Mouse (Mus musculus): ENCODE measurements around the gene Mrpl4. TPM values are rescaled to one million over a fixed set of nuclear protein-coding genes. Genes with fewer than 3 reads are reported as not detected.
A peak's percentile ranks its signal among the peaks of the same experiment; 100 is the strongest.
"Not testable (repeated sequence)": the region's sequence is repeated elsewhere in the genome, so short reads cannot be mapped to it uniquely, and the experiment has no call there.

Mrpl4 gene
- polyA plus RNA-seq, 1 experiment from 2014 or later, result 129 TPM

DNA sequence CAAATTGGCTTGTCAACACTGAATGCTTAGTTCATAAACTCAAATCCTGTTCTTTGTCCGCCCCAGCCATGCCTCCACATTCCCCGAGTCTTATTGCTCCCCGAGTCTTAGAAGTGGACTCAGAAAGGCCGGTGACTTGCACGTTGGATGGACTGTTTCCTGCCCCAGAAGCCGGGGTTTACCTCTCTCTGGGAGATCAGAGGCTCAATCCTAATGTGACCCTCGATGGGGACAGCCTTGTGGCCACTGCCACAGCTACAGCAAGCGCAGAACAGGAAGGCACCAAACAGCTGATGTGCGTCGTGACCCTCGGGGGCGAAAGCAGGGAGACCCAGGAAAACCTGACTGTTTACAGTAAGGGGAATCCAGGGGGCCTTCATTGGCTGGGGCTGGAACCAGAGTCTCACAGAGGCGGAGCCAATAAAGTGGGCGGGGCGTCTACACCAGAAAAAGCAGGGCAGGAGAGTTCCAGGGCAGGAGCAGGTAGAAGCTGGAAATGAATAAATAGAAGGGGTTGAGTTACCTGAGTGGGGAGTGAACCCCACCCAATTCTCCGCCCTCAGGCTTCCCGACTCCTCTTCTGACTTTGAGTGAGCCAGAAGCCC lies 32.0 kb downstream of the Mrpl4 start:
- 5% methylated on average over 17 of the region's 17 CpGs for WGBS
- H3K4me3 ChIP-seq (replicated peaks), result no peak overlapping the region
- H3K4me2 ChIP-seq, result 0 out of 2 replicates have a peak overlapping the region, but pooled peaks have one; percentile 13
- H3K4me1 ChIP-seq, result peaks cover 51% of the 10 kb centered on the region
- ATAC-seq (ENCODE audit: insufficient read depth, low FRiP score, low read depth), result no peak
- peaks cover 84% of the 10 kb centered on the region for H3K27me3 ChIP-seq (replicated peaks)
- no peak overlapping the region for H3K27ac ChIP-seq
- no peaks in the 10 kb centered on the region for H3K9me3 ChIP-seq
- H3K36me3 ChIP-seq, result no peaks in the 10 kb centered on the region
- H3K9ac ChIP-seq, result no peak overlapping the region

DNA sequence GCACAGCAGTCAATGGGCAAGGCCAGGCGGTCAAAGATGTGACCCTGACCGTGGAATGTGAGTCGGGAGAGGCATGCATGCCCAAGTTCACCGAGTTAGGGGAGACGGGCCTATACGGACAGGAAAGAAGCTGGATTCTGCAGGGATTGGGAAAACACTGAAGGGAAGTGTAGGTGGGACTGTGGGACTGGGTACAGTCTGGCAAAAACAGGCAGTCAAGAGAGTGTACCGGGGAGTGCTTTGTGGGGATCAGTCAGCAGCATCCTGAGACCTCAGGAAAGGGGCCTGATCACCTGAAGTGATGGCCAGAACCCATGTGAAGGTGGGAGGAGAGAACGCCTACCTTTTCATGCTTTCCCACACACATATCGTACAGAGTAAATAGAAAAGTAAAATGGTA lies 33.0 kb downstream of the Mrpl4 start:
- peaks cover 44% of the 10 kb centered on the region for H3K4me1 ChIP-seq
- H3K9ac ChIP-seq, result no peak overlapping the region
- no peak overlapping the region for H3K4me3 ChIP-seq (replicated peaks)
- H3K36me3 ChIP-seq, result no peaks in the 10 kb centered on the region
- H3K27ac ChIP-seq, result no peak overlapping the region
- 24% methylated on average over 9 of the region's 9 CpGs for WGBS
- no peak for ATAC-seq (ENCODE audit: insufficient read depth, low FRiP score, low read depth)
- H3K27me3 ChIP-seq (replicated peaks), result peaks cover 86% of the 10 kb centered on the region
- H3K9me3 ChIP-seq, result no peaks in the 10 kb centered on the region
- H3K4me2 ChIP-seq, result no peak overlapping the region

DNA sequence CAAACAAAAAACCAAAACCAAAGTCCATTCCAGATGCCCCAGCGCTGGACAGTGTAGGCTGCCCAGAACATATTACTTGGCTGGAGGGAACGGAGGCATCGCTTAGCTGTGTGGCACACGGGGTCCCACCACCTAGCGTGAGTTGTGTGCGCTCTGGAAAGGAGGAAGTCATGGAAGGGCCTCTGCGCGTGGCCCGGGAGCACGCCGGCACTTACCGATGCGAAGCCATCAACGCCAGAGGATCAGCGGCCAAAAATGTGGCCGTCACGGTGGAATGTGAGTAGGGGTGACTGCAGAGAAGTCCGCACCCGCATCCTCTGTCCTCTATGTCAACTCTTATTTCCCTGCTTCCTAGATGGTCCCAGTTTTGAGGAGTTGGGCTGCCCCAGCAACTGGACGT lies 33.6 kb downstream of the Mrpl4 start:
- Histone ChIP-seq H3K9ac (no peak overlapping the region), H3K27me3 (replicated peaks) (peaks cover 87% of the 10 kb centered on the region), H3K9me3 (no peaks in the 10 kb centered on the region), H3K36me3 (no peaks in the 10 kb centered on the region), H3K4me2 (no peak overlapping the region), H3K4me1 (peaks cover 44% of the 10 kb centered on the region), H3K4me3 (replicated peaks) (no peak overlapping the region), H3K27ac (no peak overlapping the region)
- no peak for ATAC-seq (ENCODE audit: insufficient read depth, low FRiP score, low read depth)
- 11% methylated on average over 20 of the region's 20 CpGs for WGBS

DNA sequence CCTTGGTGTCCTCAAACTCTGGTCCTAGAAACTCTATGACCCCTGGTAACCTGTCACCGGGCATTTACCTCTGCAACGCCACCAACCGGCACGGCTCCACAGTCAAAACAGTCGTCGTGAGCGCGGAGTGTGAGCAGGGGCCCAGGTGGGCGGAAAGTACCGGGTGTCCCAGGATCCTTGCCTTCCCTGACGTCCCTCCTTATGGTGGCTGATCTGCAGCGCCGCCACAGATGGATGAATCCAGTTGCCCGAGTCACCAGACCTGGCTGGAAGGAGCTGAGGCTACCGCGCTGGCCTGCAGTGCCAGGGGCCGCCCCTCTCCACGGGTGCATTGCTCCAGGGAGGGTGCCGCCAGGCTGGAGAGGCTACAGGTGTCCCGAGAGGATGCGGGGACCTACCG lies 34.1 kb downstream of the Mrpl4 start:
- Histone ChIP-seq H3K27ac (no peak overlapping the region), H3K27me3 (replicated peaks) (peaks cover 84% of the 10 kb centered on the region), H3K36me3 (no peaks in the 10 kb centered on the region), H3K4me3 (replicated peaks) (no peak overlapping the region), H3K4me2 (no peak overlapping the region), H3K9me3 (no peaks in the 10 kb centered on the region), H3K4me1 (peaks cover 39% of the 10 kb centered on the region), H3K9ac (no peak overlapping the region)
- WGBS, result 5% methylated on average over 22 of the region's 22 CpGs
- no peak for ATAC-seq (ENCODE audit: insufficient read depth, low FRiP score, low read depth)

DNA sequence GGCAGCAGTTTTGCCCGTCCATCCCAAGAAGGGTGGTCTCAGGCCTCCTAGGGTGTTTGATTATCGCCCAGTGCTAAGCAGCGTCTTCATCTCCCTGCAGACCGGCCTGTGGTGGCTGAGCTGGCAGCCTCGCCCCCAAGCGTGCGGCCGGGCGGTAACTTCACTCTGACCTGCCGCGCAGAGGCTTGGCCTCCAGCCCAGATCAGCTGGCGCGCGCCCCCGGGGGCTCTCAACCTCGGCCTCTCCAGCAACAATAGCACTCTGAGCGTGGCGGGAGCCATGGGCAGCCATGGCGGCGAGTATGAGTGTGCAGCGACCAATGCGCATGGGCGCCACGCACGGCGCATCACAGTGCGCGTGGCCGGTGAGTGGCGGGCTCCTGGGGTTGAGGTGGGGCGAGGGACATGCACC lies 34.9 kb downstream of the Mrpl4 start:
- H3K4me2 ChIP-seq, result peak overlapping the region; percentile 62
- no peak overlapping the region for H3K27ac ChIP-seq
- ATAC-seq (ENCODE audit: insufficient read depth, low FRiP score, low read depth), result no peak
- no peaks in the 10 kb centered on the region for H3K36me3 ChIP-seq
- H3K4me3 ChIP-seq (replicated peaks), result peak overlapping the region; percentile 32
- H3K9me3 ChIP-seq, result no peaks in the 10 kb centered on the region
- peaks cover 30% of the 10 kb centered on the region for H3K4me1 ChIP-seq
- WGBS, result 3% methylated on average over 31 of the region's 31 CpGs
- no peak overlapping the region for H3K9ac ChIP-seq
- peaks cover 76% of the 10 kb centered on the region for H3K27me3 ChIP-seq (replicated peaks)

DNA sequence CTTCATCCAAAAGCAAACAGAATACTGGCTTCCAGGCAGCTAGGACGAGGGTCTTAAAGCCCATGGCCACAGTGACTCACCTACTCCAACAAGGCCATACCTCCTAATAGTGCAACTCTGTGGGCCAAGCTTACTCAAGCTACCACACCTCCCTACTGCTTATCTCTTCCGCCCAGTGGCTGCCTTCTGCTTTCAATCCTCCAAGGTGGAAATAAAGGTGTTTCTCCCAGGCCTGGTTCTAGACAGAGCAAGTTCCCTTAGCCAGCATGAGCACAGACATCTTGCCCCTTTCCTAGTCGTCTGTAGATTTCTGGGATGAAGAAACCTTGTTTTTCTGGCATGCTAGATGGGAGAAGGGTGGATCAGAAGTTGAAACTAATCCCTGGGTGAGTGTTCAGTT lies 37.2 kb downstream of the Mrpl4 start:
- H3K4me1 ChIP-seq, result peaks cover 20% of the 10 kb centered on the region
- H3K4me2 ChIP-seq, result no peak overlapping the region
- H3K27ac ChIP-seq, result no peak overlapping the region
- no peak overlapping the region for H3K9ac ChIP-seq
- no peaks in the 10 kb centered on the region for H3K9me3 ChIP-seq
- H3K4me3 ChIP-seq (replicated peaks), result no peak overlapping the region
- ATAC-seq (ENCODE audit: insufficient read depth, low FRiP score, low read depth), result no peak; the same call in 1 of the 2 replicates
- no peaks in the 10 kb centered on the region for H3K36me3 ChIP-seq
- H3K27me3 ChIP-seq (replicated peaks), result peaks cover 56% of the 10 kb centered on the region
- 72% methylated on average over 3 of the region's 3 CpGs for WGBS

DNA sequence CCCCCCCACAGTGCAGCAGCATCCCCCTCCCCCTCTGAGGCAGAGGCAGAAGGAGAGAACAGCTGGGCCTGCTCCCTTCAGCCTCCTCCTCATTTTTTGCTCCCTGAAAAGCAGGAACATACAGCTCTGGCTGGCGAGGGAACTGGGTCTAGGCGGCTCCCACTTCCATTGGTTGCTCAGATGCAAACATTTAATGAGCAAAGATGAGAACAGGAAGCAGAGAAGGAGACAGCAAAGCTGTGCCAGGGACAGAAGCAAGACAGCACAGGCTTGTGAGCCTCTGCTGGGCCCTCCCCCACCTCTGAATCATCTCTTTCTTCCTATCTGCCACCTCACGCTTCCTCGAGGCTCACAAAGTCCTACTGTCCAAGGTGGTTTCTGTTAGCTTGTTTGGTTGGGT lies 38.8 kb downstream of the Mrpl4 start:
- Histone ChIP-seq H3K27me3 (replicated peaks) (peaks cover 41% of the 10 kb centered on the region), H3K4me1 (peaks cover 18% of the 10 kb centered on the region), H3K9me3 (no peaks in the 10 kb centered on the region), H3K4me2 (no peak overlapping the region), H3K27ac (no peak overlapping the region), H3K9ac (no peak overlapping the region), H3K36me3 (no peaks in the 10 kb centered on the region), H3K4me3 (replicated peaks) (no peak overlapping the region)
- no peak for ATAC-seq (ENCODE audit: insufficient read depth, low FRiP score, low read depth)
- 32% methylated on average over 4 of the region's 4 CpGs for WGBS

DNA sequence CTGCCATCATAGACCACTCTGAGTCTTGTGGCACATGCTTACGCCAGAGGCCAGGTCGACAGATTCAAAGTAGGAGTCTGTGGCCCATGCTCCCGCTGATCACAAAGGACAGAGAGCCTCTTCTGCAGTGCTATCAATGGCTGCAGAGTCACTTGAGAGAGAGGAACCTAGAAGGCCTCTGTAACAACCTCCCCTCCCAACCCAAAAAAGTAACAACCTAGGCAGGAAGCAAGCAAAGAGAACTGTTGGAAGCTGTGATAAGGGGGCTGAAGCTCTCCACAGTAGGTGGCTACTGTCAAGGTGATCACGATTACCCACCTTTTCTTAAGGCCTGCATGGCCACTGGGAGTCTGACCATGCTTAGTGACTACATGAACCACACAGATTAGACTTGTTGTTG lies 41.0 kb downstream of the Mrpl4 start:
- Histone ChIP-seq H3K9me3 (no peaks in the 10 kb centered on the region), H3K27ac (no peak overlapping the region), H3K9ac (no peak overlapping the region), H3K27me3 (replicated peaks) (peaks cover 18% of the 10 kb centered on the region), H3K4me3 (replicated peaks) (no peak overlapping the region), H3K36me3 (no peaks in the 10 kb centered on the region), H3K4me2 (no peak overlapping the region), H3K4me1 (peaks cover 4% of the 10 kb centered on the region; the same call in 1 of the 2 replicates)
- WGBS, result 84% methylated on average over 4 of the region's 4 CpGs
- ATAC-seq (ENCODE audit: insufficient read depth, low FRiP score, low read depth), result no peak

DNA sequence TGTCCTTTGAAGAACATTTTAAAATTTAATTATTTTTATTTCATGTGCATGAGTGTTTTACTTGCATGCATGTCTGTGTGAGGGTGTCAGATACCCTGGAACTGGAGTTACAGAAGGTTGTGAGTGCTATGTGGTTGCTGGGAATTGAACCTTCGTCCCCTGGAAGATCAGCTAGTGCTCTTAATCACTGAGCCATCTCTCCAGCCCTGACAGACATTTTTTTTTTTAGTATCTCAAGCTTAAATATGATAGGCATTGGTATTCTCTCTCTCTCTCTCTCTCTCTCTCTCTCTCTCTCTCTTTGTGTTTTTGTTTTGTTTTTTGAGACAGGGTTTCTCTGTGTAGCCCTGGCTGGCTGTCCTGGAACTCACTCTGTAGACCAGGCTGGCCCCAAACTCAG lies 42.2 kb downstream of the Mrpl4 start:
- H3K4me3 ChIP-seq (replicated peaks); H3K9ac ChIP-seq; H3K4me2 ChIP-seq; H3K27me3 ChIP-seq (replicated peaks); H3K36me3 ChIP-seq; H3K27ac ChIP-seq; H3K9me3 ChIP-seq; ATAC-seq (ENCODE audit: insufficient read depth, low FRiP score, low read depth); H3K4me1 ChIP-seq: not testable (repeated sequence)
- 39% methylated on average over 1 of the region's 1 CpGs for WGBS

DNA sequence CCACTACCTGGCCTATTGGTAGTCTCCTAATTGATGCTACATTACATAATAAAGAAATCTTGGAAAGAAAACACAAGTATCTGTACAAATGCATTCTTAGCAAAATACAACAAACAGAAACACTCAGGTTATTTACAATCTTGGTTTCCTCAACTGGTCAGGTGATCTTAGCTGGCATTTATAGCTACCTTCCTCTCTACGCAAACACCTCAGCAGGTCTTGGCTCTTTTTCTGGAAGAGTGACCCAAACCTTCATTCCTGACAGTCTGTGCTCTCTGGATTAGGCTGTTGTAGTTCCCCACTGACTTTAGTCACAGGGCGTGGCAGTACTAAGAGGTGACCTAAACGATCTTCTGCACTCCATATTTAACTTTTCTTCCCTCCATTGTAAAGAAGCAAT lies 42.7 kb downstream of the Mrpl4 start:
- H3K4me1 ChIP-seq, result peaks cover 3% of the 10 kb centered on the region; the same call in 1 of the 2 replicates
- WGBS, result 82% methylated on average over 3 of the region's 3 CpGs
- peaks cover 4% of the 10 kb centered on the region; the same call in 1 of the 2 replicates for H3K27me3 ChIP-seq (replicated peaks)
- H3K27ac ChIP-seq, result no peak overlapping the region
- no peaks in the 10 kb centered on the region for H3K36me3 ChIP-seq
- ATAC-seq (ENCODE audit: insufficient read depth, low FRiP score, low read depth), result no peak
- H3K4me3 ChIP-seq (replicated peaks), result no peak overlapping the region
- no peaks in the 10 kb centered on the region for H3K9me3 ChIP-seq
- H3K4me2 ChIP-seq, result no peak overlapping the region
- no peak overlapping the region for H3K9ac ChIP-seq

DNA sequence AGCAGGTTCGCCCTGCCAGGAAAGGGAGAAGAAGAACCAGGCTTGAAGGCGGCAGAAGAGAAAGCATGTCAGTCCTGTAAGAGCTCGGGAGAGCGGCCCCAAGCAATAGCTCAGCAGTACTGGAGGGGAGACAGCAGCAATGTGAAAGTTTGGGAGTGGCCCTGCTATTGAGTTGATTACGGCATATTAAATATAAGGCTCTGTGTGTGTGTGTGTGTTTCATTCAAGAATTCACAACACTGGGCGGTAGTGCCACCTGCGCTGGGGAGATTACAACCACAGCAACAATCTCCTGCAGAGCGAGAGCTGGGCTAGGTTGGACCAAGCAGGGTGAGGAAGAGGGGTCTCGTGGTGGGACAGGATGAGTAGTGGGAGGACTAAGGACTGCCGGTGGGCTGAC lies 49.0 kb downstream of the Mrpl4 start:
- 60% methylated on average over 10 of the region's 10 CpGs for WGBS
- no peaks in the 10 kb centered on the region for H3K4me1 ChIP-seq
- ATAC-seq (ENCODE audit: insufficient read depth, low FRiP score, low read depth), result no peak
- no peak overlapping the region for H3K4me2 ChIP-seq
- H3K27ac ChIP-seq, result no peak overlapping the region
- H3K9me3 ChIP-seq, result no peaks in the 10 kb centered on the region
- H3K36me3 ChIP-seq, result no peaks in the 10 kb centered on the region
- no peaks in the 10 kb centered on the region for H3K27me3 ChIP-seq (replicated peaks)
- no peak overlapping the region for H3K9ac ChIP-seq
- no peak overlapping the region for H3K4me3 ChIP-seq (replicated peaks)
